Mouse (Mus musculus) midbrain, embryonic 15.5 days (tissue): ENCODE measurements around the gene B3galt1. TPM values are rescaled to one million over a fixed set of nuclear protein-coding genes. Genes with fewer than 3 reads are reported as not detected.

ENCODE experiments used
- ATAC-seq: fragments of 200-750 bp; cut with Nextera tagmentation; replicated peaks from 2 replicates; pipeline ENCODE4 v1.8.0; 2017; ENCODE audit warnings: moderate TSS enrichment
- H3K27ac ChIP-seq: fragments of 300-500 bp; sonication (generic); 2 replicates; pipeline ENCODE4 v1.5.1; 2015; ENCODE audit warnings: mild to moderate bottlenecking, inconsistent platforms
- H3K27me3 ChIP-seq: fragments of 300-500 bp; sonication (generic); replicated peaks from 2 replicates; pipeline ENCODE4 v1.6.1; 2015; ENCODE audit warnings: inconsistent platforms
- H3K36me3 ChIP-seq: fragments of 300-500 bp; sonication (generic); replicated peaks from 2 replicates; pipeline ENCODE4 v1.6.1; 2015; ENCODE audit warnings: inconsistent platforms
- H3K4me1 ChIP-seq: fragments of 300-500 bp; sonication (generic); 2 replicates; pipeline ENCODE4 v1.6.1; 2015; ENCODE audit warnings: inconsistent platforms
- H3K4me2 ChIP-seq: fragments of 300-500 bp; sonication (generic); 2 replicates; pipeline ENCODE4 v1.6.1; 2015; ENCODE audit warnings: inconsistent platforms, mild to moderate bottlenecking, moderate library complexity
- H3K4me3 ChIP-seq: fragments of 300-500 bp; sonication (generic); 2 replicates; pipeline ENCODE4 v1.5.1; 2015; ENCODE audit warnings: mild to moderate bottlenecking, inconsistent platforms
- H3K9ac ChIP-seq: fragments of 300-500 bp; sonication (generic); 2 replicates; pipeline ENCODE4 v1.6.1; 2015; ENCODE audit warnings: mild to moderate bottlenecking, inconsistent platforms
- H3K9me3 ChIP-seq: fragments of 300-500 bp; sonication (generic); 2 replicates; pipeline ENCODE4 v1.6.1; 2016; ENCODE audit warnings: inconsistent platforms
- WGBS: fragments of 180-500 bp; shearing (Covaris S2); methylation state at CpG from one replicate; pipeline ENCODE4 v1.1.7; 2015; ENCODE audit warnings: mixed read lengths; 5-methylcytosine and 5-hydroxymethylcytosine counted together
- polyA plus RNA-seq: library from polyadenylated mRNA; unstranded; fragments of >200 nt; fragmentation: Nextera tagmentation; extraction: Ambion mirVana; gene quantifications from 2 replicates; pipeline ENCODE4 v1.2.1, GENCODE M21; 2015

Gene B3galt1
- polyA plus RNA-seq, 1 experiment from 2014 or later: 57.2 TPM

- no peak overlapping the region for H3K4me2 ChIP-seq
- ATAC-seq: no peak
- H3K4me3 ChIP-seq: no peak overlapping the region
- no peaks in the 10 kb centered on the region for H3K27me3 ChIP-seq
- no peaks in the 10 kb centered on the region for H3K9me3 ChIP-seq
- H3K36me3 ChIP-seq: no peaks in the 10 kb centered on the region
- H3K4me1 ChIP-seq: no peaks in the 10 kb centered on the region
- H3K9ac ChIP-seq: no peak overlapping the region
- WGBS: 78% methylated on average over 7 of the region's 7 CpGs
- H3K27ac ChIP-seq: no peak overlapping the region
Measured at GRCm38 (mm10) chr2:67971091-67971490, 405.4 kb downstream of the B3galt1 start.

GRCm38 (mm10) chr2:67971576-67971975 is 405.9 kb downstream of the B3galt1 start:
- Histone ChIP-seq H3K9ac (no peak overlapping the region), H3K4me2 (no peak overlapping the region), H3K4me1 (no peaks in the 10 kb centered on the region), H3K27me3 (no peaks in the 10 kb centered on the region), H3K4me3 (no peak overlapping the region), H3K27ac (no peak overlapping the region), H3K9me3 (no peaks in the 10 kb centered on the region), H3K36me3 (no peaks in the 10 kb centered on the region)
- WGBS: 77% methylated on average over 6 of the region's 6 CpGs
- 0 out of 2 replicates have a peak, but pooled peaks have one; percentile 56 for ATAC-seq

DNA sequence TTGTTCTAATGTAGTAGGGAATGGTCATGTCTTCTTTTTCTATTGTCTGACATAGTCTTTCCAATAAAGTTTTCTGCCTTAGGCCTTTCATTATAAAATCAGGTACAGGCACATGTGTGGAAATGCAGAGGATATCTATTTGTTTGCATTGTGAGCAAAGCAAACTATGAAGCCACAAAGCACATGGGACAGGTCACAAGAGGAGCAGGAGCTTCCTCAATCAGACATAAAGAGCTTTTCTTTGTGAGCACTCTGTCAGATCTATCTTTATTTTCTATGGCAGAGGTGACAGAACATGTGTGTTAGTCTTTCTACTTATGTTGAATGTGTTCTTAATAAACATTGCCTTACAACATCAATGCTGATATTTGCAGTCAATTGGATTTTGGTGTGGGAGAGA is 410.1 kb downstream of the B3galt1 start:
- ATAC-seq: no peak
- H3K4me3 ChIP-seq: no peak overlapping the region
- H3K27me3 ChIP-seq: no peaks in the 10 kb centered on the region
- no peak overlapping the region for H3K4me2 ChIP-seq
- no peaks in the 10 kb centered on the region for H3K9me3 ChIP-seq
- no peaks in the 10 kb centered on the region for H3K4me1 ChIP-seq
- H3K36me3 ChIP-seq: no peaks in the 10 kb centered on the region
- H3K9ac ChIP-seq: no peak overlapping the region
- H3K27ac ChIP-seq: no peak overlapping the region

DNA sequence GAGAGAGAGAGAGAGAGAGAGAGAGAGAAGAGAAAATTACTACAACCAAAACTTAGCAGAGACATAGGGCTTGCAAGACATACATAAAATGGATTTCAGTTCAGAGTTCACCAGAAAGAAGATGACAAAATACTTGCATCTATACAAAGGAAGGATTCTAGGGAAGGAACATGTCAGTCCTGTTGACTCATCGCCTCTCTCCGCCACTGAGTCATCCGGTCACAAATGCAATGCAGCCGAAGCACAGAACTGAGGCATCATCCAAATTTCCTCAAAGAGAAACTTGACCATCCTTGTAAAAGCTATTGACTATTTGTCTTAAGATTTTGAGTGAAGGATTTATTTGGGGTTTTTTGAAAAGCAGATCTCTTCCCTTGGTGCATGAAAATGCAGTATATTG is 410.8 kb downstream of the B3galt1 start:
- 94% methylated on average over 4 of the region's 4 CpGs for WGBS
- Histone ChIP-seq H3K27me3 (no peaks in the 10 kb centered on the region), H3K9me3 (no peaks in the 10 kb centered on the region), H3K4me3 (no peak overlapping the region), H3K36me3 (no peaks in the 10 kb centered on the region), H3K27ac (no peak overlapping the region), H3K9ac (no peak overlapping the region), H3K4me2 (no peak overlapping the region), H3K4me1 (no peaks in the 10 kb centered on the region)
- ATAC-seq: no peak

DNA sequence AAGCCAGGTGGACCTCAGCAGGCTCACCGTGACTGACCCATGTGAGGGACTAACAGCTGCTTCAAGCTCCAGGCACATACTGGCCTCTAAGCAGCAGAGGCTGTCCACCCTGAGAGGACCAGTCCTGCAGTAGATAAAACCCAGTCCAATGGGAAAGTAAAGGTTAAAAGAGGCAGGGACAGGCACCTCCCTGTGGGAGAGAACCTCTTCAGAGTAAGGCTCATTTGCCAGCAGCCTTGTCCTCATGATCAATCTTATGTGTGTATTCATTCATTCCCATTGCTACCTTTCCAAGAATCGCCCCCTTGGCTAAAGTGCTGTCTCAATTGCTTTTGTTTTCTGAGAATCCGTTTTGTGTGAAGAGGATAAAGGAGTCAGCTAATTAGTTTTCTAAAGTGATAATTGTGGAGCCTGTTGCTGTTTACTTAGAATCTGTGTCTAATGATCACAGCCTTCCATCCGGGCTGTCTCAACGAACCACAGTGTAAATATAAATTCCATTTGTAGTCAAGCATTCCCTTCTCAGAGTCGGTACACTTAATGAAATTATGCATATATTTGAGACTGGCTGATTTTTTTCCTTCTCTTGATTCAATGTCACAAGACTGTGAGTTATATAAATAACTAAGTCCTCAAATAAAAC is 412.1 kb downstream of the B3galt1 start:
- Histone ChIP-seq H3K4me2 (no peak overlapping the region), H3K36me3 (no peaks in the 10 kb centered on the region), H3K27me3 (no peaks in the 10 kb centered on the region), H3K9ac (no peak overlapping the region), H3K9me3 (no peaks in the 10 kb centered on the region), H3K27ac (no peak overlapping the region), H3K4me3 (no peak overlapping the region), H3K4me1 (no peaks in the 10 kb centered on the region)
- WGBS: 57% methylated on average over 6 of the region's 6 CpGs
- ATAC-seq: no peak

DNA sequence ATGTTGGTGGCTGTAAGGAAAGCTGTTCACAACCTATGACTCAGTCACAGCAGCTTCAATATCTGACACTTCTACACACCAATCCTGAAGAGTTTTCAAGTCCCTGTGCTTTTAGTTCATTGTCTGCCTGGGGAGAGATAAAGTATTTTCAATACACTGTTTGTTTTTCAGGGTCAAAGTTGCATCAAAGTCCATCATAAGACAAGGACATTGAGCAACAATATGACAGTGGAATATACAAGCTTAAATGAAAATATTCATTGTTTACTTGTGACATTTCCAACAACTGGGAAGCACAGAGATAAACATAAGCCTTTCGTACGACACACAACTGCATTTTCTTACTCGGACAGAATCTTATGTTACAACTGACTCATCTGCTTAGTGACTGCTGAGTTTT is 417.9 kb downstream of the B3galt1 start:
- H3K27ac ChIP-seq: no peak overlapping the region
- no peak overlapping the region for H3K4me2 ChIP-seq
- H3K9me3 ChIP-seq: no peaks in the 10 kb centered on the region
- H3K4me3 ChIP-seq: no peak overlapping the region
- ATAC-seq: no peak
- WGBS: 91% methylated on average over 3 of the region's 3 CpGs
- H3K27me3 ChIP-seq: no peaks in the 10 kb centered on the region
- no peak overlapping the region for H3K9ac ChIP-seq
- no peaks in the 10 kb centered on the region for H3K36me3 ChIP-seq
- H3K4me1 ChIP-seq: no peaks in the 10 kb centered on the region

DNA sequence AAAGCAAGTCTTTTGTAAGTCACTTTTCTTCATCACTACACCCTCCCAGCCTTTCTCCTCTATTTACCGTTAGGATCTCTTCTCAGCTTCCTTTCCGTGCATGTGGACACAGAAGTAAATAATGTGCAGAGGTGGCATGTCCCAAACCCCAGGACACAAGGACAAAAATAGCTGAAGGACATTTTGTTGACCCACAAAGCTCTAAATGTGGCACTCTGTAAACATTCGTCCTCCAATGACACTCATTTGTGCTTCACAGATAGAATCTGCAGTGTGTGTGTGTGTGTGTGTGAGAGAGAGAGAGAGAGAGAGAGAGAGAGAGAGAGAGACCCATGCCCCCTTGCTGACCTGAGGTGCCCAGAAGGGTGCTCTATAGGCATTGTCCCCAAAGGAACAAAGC is 419.5 kb downstream of the B3galt1 start:
- no peaks in the 10 kb centered on the region for H3K36me3 ChIP-seq
- H3K27me3 ChIP-seq: no peaks in the 10 kb centered on the region
- H3K4me2 ChIP-seq: no peak overlapping the region
- no peaks in the 10 kb centered on the region for H3K4me1 ChIP-seq
- ATAC-seq: no peak
- no peak overlapping the region for H3K27ac ChIP-seq
- WGBS: 81% methylated on average over 3 of the region's 3 CpGs
- H3K9ac ChIP-seq: no peak overlapping the region
- H3K9me3 ChIP-seq: no peaks in the 10 kb centered on the region
- no peak overlapping the region for H3K4me3 ChIP-seq

- Histone ChIP-seq H3K27me3 (no peaks in the 10 kb centered on the region), H3K9ac (no peak overlapping the region), H3K9me3 (no peaks in the 10 kb centered on the region), H3K4me1 (no peaks in the 10 kb centered on the region), H3K4me2 (no peak overlapping the region), H3K36me3 (no peaks in the 10 kb centered on the region), H3K4me3 (no peak overlapping the region), H3K27ac (no peak overlapping the region)
- WGBS: 95% methylated on average over 1 of the region's 1 CpGs
- no peak for ATAC-seq
Measured at GRCm38 (mm10) chr2:67993421-67993820, 427.8 kb downstream of the B3galt1 start.

GRCm38 (mm10) chr2:68003091-68003490 is 437.4 kb downstream of the B3galt1 start:
- Histone ChIP-seq H3K27ac (no peak overlapping the region), H3K9ac (no peak overlapping the region), H3K4me2 (no peak overlapping the region), H3K9me3 (no peaks in the 10 kb centered on the region), H3K27me3 (no peaks in the 10 kb centered on the region), H3K4me3 (no peak overlapping the region), H3K4me1 (no peaks in the 10 kb centered on the region), H3K36me3 (no peaks in the 10 kb centered on the region)
- no peak for ATAC-seq
- 69% methylated on average over 1 of the region's 1 CpGs for WGBS

DNA sequence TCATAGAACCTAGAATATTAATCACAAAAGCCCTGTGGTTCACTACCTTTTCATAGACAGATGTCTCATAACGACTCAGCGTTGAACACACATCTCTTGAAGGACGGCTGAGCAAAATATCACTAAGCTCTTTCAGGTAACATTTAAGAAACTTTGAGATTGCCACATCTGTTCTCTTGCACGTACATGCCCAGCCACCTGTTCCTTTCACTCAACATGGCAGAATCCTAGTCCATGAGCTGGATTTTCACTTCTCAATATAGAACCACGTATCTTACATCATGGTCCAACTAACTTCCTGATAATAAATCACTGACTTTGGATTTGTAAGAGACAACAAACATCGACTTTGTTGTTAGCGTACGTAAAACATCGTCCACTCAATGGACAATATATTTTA is 439.5 kb downstream of the B3galt1 start:
- H3K4me2 ChIP-seq: no peak overlapping the region
- ATAC-seq: no peak
- H3K4me3 ChIP-seq: no peak overlapping the region
- H3K27me3 ChIP-seq: no peaks in the 10 kb centered on the region
- H3K9ac ChIP-seq: no peak overlapping the region
- WGBS: 94% methylated on average over 9 of the region's 9 CpGs
- H3K9me3 ChIP-seq: no peaks in the 10 kb centered on the region
- H3K4me1 ChIP-seq: no peaks in the 10 kb centered on the region
- H3K36me3 ChIP-seq: no peaks in the 10 kb centered on the region
- no peak overlapping the region for H3K27ac ChIP-seq

DNA sequence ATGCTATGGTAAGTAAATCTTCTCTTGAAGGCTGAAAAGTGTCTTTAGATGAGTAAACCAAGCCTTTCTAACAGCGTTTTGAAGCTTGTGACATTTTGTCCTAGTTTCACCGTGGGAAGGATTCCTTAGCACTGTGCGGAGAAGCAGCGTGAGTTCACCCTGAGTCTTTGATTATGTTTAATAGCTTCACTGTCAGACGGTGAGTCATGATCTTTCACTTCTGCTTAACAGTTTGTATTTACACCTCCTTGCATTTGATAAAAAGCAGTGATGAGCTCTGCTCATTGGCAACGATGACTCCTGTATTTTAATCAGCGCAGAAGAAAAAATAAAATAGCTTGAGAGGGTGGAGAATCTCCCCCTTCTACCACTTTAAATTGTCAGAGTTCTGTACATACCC is 440.0 kb downstream of the B3galt1 start:
- H3K4me2 ChIP-seq: no peak overlapping the region
- H3K27ac ChIP-seq: no peak overlapping the region
- H3K9ac ChIP-seq: no peak overlapping the region
- H3K9me3 ChIP-seq: no peaks in the 10 kb centered on the region
- H3K27me3 ChIP-seq: no peaks in the 10 kb centered on the region
- no peak for ATAC-seq
- WGBS: 76% methylated on average over 7 of the region's 7 CpGs
- H3K4me3 ChIP-seq: no peak overlapping the region
- H3K4me1 ChIP-seq: no peaks in the 10 kb centered on the region
- no peaks in the 10 kb centered on the region for H3K36me3 ChIP-seq

GRCm38 (mm10) chr2:68011336-68011735 is 445.7 kb downstream of the B3galt1 start:
- Histone ChIP-seq H3K27ac (no peak overlapping the region), H3K27me3 (no peaks in the 10 kb centered on the region), H3K4me1 (no peaks in the 10 kb centered on the region), H3K36me3 (no peaks in the 10 kb centered on the region), H3K9me3 (no peaks in the 10 kb centered on the region), H3K4me2 (no peak overlapping the region), H3K9ac (no peak overlapping the region), H3K4me3 (no peak overlapping the region)
- 85% methylated on average over 4 of the region's 4 CpGs for WGBS
- ATAC-seq: no peak

DNA sequence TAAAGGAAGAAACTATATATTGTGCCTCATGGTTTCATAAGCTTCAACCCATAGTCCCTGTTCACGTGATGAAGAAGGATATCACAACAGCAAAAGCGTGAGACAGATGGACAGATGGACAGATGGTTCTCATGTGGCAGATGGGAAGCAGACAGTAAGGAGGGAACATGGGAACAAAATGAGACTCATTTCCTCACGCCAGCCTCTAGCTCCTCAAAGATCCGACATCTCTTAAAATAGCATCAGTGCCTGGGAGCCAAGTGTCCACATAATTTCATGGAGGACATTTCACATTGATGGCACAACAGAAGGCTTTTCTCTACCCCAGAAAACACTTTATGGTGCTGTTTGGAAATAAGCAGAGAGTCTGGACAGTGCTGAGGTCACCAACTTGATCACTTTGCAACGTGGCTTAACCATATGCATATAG is 454.6 kb downstream of the B3galt1 start:
- no peak overlapping the region for H3K9ac ChIP-seq
- ATAC-seq: no peak
- H3K27me3 ChIP-seq: no peaks in the 10 kb centered on the region
- H3K9me3 ChIP-seq: no peaks in the 10 kb centered on the region
- no peaks in the 10 kb centered on the region for H3K36me3 ChIP-seq
- no peaks in the 10 kb centered on the region for H3K4me1 ChIP-seq
- H3K4me2 ChIP-seq: no peak overlapping the region
- 68% methylated on average over 5 of the region's 5 CpGs for WGBS
- no peak overlapping the region for H3K27ac ChIP-seq
- no peak overlapping the region for H3K4me3 ChIP-seq
